Mouse (Mus musculus) brain, embryonic 14.5 days (tissue): ENCODE measurements around the gene Spdl1.

ENCODE experiments used
- CTCF ChIP-seq: fragments of 200-500 bp; IDR thresholded peaks from 2 replicates; pipeline ENCODE4 v1.5.1; 2012; ENCODE audit warnings: inconsistent platforms, mild to moderate bottlenecking, moderate library complexity, borderline replicate concordance; ENCODE audit not compliant: insufficient read depth, insufficient read length; ENCODE audit errors: extremely low read depth
- POLR2A ChIP-seq: fragments of 200-500 bp; IDR thresholded peaks from 2 replicates; pipeline ENCODE4 v1.6.1; 2012; ENCODE audit warnings: mild to moderate bottlenecking, inconsistent platforms, borderline replicate concordance; ENCODE audit not compliant: poor library complexity, insufficient read depth, insufficient read length, severe bottlenecking; ENCODE audit errors: extremely low read depth

DNA sequence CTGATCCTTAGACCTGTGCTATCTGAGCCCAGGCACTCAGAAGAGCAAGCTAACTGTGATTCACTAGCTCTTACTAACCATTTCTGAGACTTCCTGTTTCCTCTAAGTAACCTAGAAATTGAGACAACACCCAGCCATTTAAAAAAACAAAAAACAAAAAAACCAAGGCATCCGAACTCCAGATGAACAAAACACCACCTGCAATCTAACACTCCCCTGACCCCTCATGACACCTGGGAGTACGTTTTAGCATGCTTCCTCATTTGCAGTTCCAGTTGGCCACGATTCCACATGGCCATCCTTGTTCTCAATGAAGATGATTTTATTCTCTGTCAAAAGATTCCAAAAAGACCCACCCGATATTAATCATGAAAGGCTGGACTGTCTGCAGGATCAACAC lies 62.8 kb downstream of the Spdl1 start:
- TF ChIP-seq POLR2A (no peak), CTCF (no peak)
